Mouse (Mus musculus) testis, adult 2 months (tissue): Measurements from ENCODE around the gene Cdc14b. TPM values are rescaled to one million over a fixed set of nuclear protein-coding genes. Genes with fewer than 3 reads are reported as not detected.

Experiments used
- H3K27ac ChIP-seq: fragments of 200-500 bp; 2 replicates; pipeline ENCODE4 v1.5.1; 2012; ENCODE audit warnings: low read depth, low read length; ENCODE audit not compliant: control insufficient read depth, insufficient read depth
- H3K27me3 ChIP-seq: fragments of 200-500 bp; 2 replicates; pipeline ENCODE4 v1.6.1; 2012; ENCODE audit warnings: mild to moderate bottlenecking, low read length, moderate library complexity; ENCODE audit not compliant: control insufficient read depth, insufficient read depth
- H3K36me3 ChIP-seq: fragments of 200-500 bp; 2 replicates; pipeline ENCODE4 v1.6.1; 2012; ENCODE audit warnings: mild to moderate bottlenecking, low read length; ENCODE audit not compliant: control insufficient read depth, insufficient read depth
- H3K4me1 ChIP-seq: fragments of 200-500 bp; 2 replicates; pipeline ENCODE4 v1.6.1; 2012; ENCODE audit warnings: low read length; ENCODE audit not compliant: control insufficient read depth, insufficient read depth
- H3K4me3 ChIP-seq: fragments of 200-500 bp; 2 replicates; pipeline ENCODE4 v1.5.1; 2012; ENCODE audit warnings: low read depth, mild to moderate bottlenecking, low read length, moderate library complexity, mixed read lengths; ENCODE audit not compliant: control insufficient read depth
- CTCF ChIP-seq: fragments of 200-500 bp; IDR thresholded peaks from 2 replicates; pipeline ENCODE4 v1.5.1; 2012; ENCODE audit warnings: low read depth, mild to moderate bottlenecking, inconsistent platforms, low read length, moderate library complexity; ENCODE audit not compliant: control insufficient read depth, insufficient read depth, insufficient replicate concordance
- POLR2A ChIP-seq: fragments of 200-500 bp; IDR thresholded peaks from 2 replicates; pipeline ENCODE4 v1.6.1; 2012; ENCODE audit warnings: low read depth, mild to moderate bottlenecking, inconsistent platforms, low read length, moderate library complexity; ENCODE audit not compliant: control insufficient read depth
- polyA plus RNA-seq: library from polyadenylated mRNA; depleted of rRNA; stranded (reverse); fragments of >200 nt; gene quantifications from 2 replicates; pipeline ENCODE4 v1.2.3, GENCODE M21; 2012

The Cdc14b gene
- polyA plus RNA-seq, 1 experiment, result 60.4 TPM

DNA sequence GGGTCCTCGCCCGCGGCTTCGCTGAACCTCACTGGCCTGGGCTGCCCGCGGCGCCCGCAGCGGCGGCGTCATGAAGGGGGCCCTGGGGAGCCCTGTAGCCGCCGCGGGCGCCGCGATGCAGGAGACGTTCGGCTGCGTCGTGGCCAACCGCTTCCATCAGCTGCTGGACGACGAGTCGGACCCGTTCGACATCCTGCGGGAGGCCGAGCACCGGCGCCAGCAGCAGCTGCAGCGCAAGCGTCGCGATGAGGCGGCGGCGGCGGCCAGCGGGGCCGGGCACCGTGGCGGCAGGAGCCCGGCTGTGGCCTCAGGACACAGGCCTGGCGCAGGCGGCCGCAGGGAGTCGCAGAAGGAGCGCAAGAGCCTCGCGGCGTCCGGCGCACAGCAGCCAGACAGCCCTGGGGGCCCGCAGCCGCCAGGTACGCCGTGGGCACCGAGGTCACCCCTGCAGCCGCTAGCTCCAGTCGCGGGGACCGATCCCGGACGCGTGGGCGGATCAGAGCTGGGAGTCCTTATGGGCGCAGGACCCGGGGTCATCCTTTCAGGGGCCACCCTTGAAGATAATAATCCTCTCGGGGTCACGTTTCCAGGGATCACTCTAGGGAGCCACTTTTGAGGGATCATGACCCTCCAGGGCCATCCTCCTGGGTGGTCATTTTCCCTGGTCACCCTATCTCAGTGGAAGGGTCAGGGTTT, 113.0 kb downstream of the Cdc14b start:
- H3K36me3 ChIP-seq, result no peaks in the 10 kb centered on the region
- peaks cover 10% of the 10 kb centered on the region for H3K4me1 ChIP-seq
- H3K27me3 ChIP-seq, result no peaks in the 10 kb centered on the region
- TF ChIP-seq POLR2A, result no peak
- TF ChIP-seq CTCF, result no peak
- peak overlapping the region; percentile 83 for H3K4me3 ChIP-seq
- peak overlapping the region; percentile 4; the same call in 1 of the 2 replicates for H3K27ac ChIP-seq

GRCm38 (mm10) chr13:64161548-64161915, 113.6 kb downstream of the Cdc14b start, which contains the start of gene Habp4:
Gene Habp4, plus strand, starts transcription at chr13:64161824.
- TF ChIP-seq CTCF (no peak), POLR2A (peak; percentile 87)
- peak within 1 kb of the TSS; percentile 50 for H3K27ac ChIP-seq
- H3K4me1 ChIP-seq, result peaks cover 10% of the 10 kb centered on the region
- no peaks in the 10 kb centered on the region for H3K36me3 ChIP-seq
- peak within 1 kb of the TSS; percentile 83 for H3K4me3 ChIP-seq
- H3K27me3 ChIP-seq, result no peaks in the 10 kb centered on the region

GRCm38 (mm10) chr13:64156966-64157365, 118.1 kb downstream of the Cdc14b start:
- no peak overlapping the region for H3K4me3 ChIP-seq
- H3K27me3 ChIP-seq, result no peaks in the 10 kb centered on the region
- H3K36me3 ChIP-seq, result no peaks in the 10 kb centered on the region
- H3K27ac ChIP-seq, result no peak overlapping the region
- peaks cover 4% of the 10 kb centered on the region for H3K4me1 ChIP-seq
- TF ChIP-seq CTCF (no peak), POLR2A (no peak)

- TF ChIP-seq CTCF (no peak), POLR2A (no peak)
- no peaks in the 10 kb centered on the region for H3K27me3 ChIP-seq
- H3K4me3 ChIP-seq, result no peak overlapping the region
- H3K36me3 ChIP-seq, result no peaks in the 10 kb centered on the region
- peaks cover 4% of the 10 kb centered on the region for H3K4me1 ChIP-seq
- no peak overlapping the region for H3K27ac ChIP-seq
Observed at GRCm38 (mm10) chr13:64155171-64155571, 119.9 kb downstream of the Cdc14b start.

DNA sequence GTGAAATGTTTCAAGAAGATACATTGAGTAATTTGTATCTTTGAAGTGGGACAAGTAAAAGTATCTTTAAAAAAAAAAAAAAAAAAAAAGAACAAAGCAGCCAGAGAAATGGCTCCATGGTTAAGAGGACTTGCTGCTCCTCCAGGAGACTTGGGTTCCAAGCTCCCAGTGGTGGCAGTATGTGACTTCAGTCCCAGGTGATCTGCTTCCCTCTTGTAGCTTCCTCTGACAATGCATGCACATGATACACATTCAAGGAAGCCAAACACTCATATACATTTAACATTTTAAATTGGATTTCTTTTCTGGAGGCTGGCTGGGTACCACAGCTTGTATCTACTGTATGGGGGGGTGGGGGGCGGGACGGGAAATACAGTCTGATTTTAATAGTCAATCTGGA, 120.4 kb downstream of the Cdc14b start:
- no peak for TF ChIP-seq POLR2A
- no peak for TF ChIP-seq CTCF
- Histone ChIP-seq H3K27ac (no peak overlapping the region), H3K27me3 (no peaks in the 10 kb centered on the region)

GRCm38 (mm10) chr13:64153751-64154267, 121.3 kb downstream of the Cdc14b start:
- no peak; the same call in 1 of the 2 replicates for TF ChIP-seq POLR2A
- no peak for TF ChIP-seq CTCF
- peak overlapping the region; percentile 80 for H3K27ac ChIP-seq
- no peaks in the 10 kb centered on the region for H3K36me3 ChIP-seq
- H3K4me1 ChIP-seq, result peaks cover 4% of the 10 kb centered on the region
- H3K4me3 ChIP-seq, result peak overlapping the region; percentile 99
- no peaks in the 10 kb centered on the region for H3K27me3 ChIP-seq

More for the DNA sequence above, 120.4 kb downstream of the Cdc14b start:
- Histone ChIP-seq H3K4me1 (peaks cover 4% of the 10 kb centered on the region), H3K36me3 (no peaks in the 10 kb centered on the region), H3K4me3 (no peak overlapping the region)

GRCm38 (mm10) chr13:64153083-64153682, 121.9 kb downstream of the Cdc14b start, which contains the start of gene Zfp367:
Gene Zfp367, minus strand, starts transcription at chr13:64153202.
- TF ChIP-seq POLR2A (no peak), CTCF (no peak)
- Histone ChIP-seq H3K36me3 (no peaks in the 10 kb centered on the region), H3K4me1 (peaks cover 4% of the 10 kb centered on the region), H3K27ac (peak within 1 kb of the TSS; percentile 96), H3K4me3 (peak within 1 kb of the TSS; percentile 99), H3K27me3 (no peaks in the 10 kb centered on the region)
